Mouse (Mus musculus) megakaryocyte, adult 5-6 weeks (primary cell): ENCODE measurements around the gene Ssr2. TPM values are rescaled to one million over a fixed set of nuclear protein-coding genes. Genes with fewer than 3 reads are reported as not detected.
A peak's percentile ranks its signal among the peaks of the same experiment; 100 is the strongest.

Experiments
- ATAC-seq: 2 replicates; pipeline ENCODE4 v1.8.0; 2016; ENCODE audit warnings: mild to moderate bottlenecking, inconsistent platforms; ENCODE audit not compliant: poor library complexity, severe bottlenecking
- total RNA-seq, 2 experiments: library from RNA; stranded (forward) in 1 of 2; stranded (reverse) in 1 of 2; fragments of 153-499, 151-499 nt in 1 of 2; fragments of 221-1000, 200-1000 nt in 1 of 2; gene quantifications; 2 replicates each; pipeline versions ENCODE4 v1.2.3 to v1.2.4; 2015 to 2017

The Ssr2 gene
- total RNA-seq, 2 experiments from 2014 or later: 107 to 216 TPM

GRCm38 (mm10) chr3:88541622-88542401 lies 33.9 kb upstream of the Ssr2 start:
- no peak for ATAC-seq

GRCm38 (mm10) chr3:88542486-88542885 lies 33.2 kb upstream of the Ssr2 start:
- no peak for ATAC-seq

- ATAC-seq: no peak
These were observed 32.5 kb upstream of the Ssr2 start for GRCm38 (mm10) chr3:88543174-88543573.

- ATAC-seq: no peak
These were observed 31.8 kb upstream of the Ssr2 start for GRCm38 (mm10) chr3:88543651-88544410.

- no peak for ATAC-seq
These were observed 31.2 kb upstream of the Ssr2 start for GRCm38 (mm10) chr3:88544514-88544913.

- ATAC-seq: peak; percentile 74
These were observed 30.6 kb upstream of the Ssr2 start for GRCm38 (mm10) chr3:88544955-88545591.

- ATAC-seq: no peak
These were observed 28.8 kb upstream of the Ssr2 start for GRCm38 (mm10) chr3:88546674-88547418.

- ATAC-seq: no peak
These were observed 27.3 kb upstream of the Ssr2 start, which contains the start of gene Rab25 for GRCm38 (mm10) chr3:88548180-88548917. TSS of gene Rab25 (minus strand) at chr3:88548300.

- ATAC-seq: no peak
These were observed 24.1 kb upstream of the Ssr2 start for GRCm38 (mm10) chr3:88551586-88551985.

- ATAC-seq: no peak
These were observed 23.5 kb upstream of the Ssr2 start for GRCm38 (mm10) chr3:88552082-88552645.

GRCm38 (mm10) chr3:88552676-88553524 lies 22.8 kb upstream of the Ssr2 start, which contains the start of gene Lamtor2:
TSS of gene Lamtor2 (minus strand) at chr3:88553074.
- ATAC-seq: peak; percentile 90

- peak; percentile 80 for ATAC-seq
These were observed 22.2 kb upstream of the Ssr2 start, which contains the start of gene Ubqln4 for GRCm38 (mm10) chr3:88553525-88553879. TSS of gene Ubqln4 (plus strand) at chr3:88553758.

GRCm38 (mm10) chr3:88553880-88554586 lies 21.6 kb upstream of the Ssr2 start:
- peak; percentile 10; the same call in 1 of the 2 replicates for ATAC-seq

GRCm38 (mm10) chr3:88555069-88555605 lies 20.5 kb upstream of the Ssr2 start:
- no peak for ATAC-seq

GRCm38 (mm10) chr3:88555731-88556130 lies 19.9 kb upstream of the Ssr2 start:
- ATAC-seq: no peak

GRCm38 (mm10) chr3:88556616-88557015 lies 19.1 kb upstream of the Ssr2 start:
- no peak for ATAC-seq

- ATAC-seq: no peak
These were observed 16.1 kb upstream of the Ssr2 start for GRCm38 (mm10) chr3:88559596-88559995.

- no peak for ATAC-seq
These were observed 13.7 kb upstream of the Ssr2 start for GRCm38 (mm10) chr3:88561989-88562388.
